Mouse (Mus musculus) small intestine, adult 2 months (tissue): ENCODE data around the gene Atad1.

Experiments
- CTCF ChIP-seq: fragments of 200-500 bp; IDR thresholded peaks from 2 replicates; pipeline ENCODE4 v1.5.1; 2012; ENCODE audit warnings: low read depth, mild to moderate bottlenecking, control low read depth, inconsistent platforms, low read length, moderate library complexity, mixed read lengths; ENCODE audit not compliant: insufficient replicate concordance, insufficient read length; ENCODE audit errors: extremely low read depth
- POLR2A ChIP-seq: fragments of 200-500 bp; IDR thresholded peaks from 2 replicates; pipeline ENCODE4 v1.6.1; 2012; ENCODE audit warnings: low read depth, mild to moderate bottlenecking, control low read depth, inconsistent platforms, low read length, moderate library complexity

GRCm38 (mm10) chr19:32628572-32629132 lies 110.9 kb downstream of the Atad1 start:
- TF ChIP-seq POLR2A, result no peak
- TF ChIP-seq CTCF, result no peak
